Mouse (Mus musculus): ENCODE measurements around the gene Spryd4.
"Not testable (repeated sequence)": the region's sequence is repeated elsewhere in the genome, so short reads cannot be mapped to it uniquely, and the experiment has no call there.

Spryd4 gene

GRCm38 (mm10) chr10:128211390-128212108, at the start of gene Spryd4:
Spryd4 (minus strand) TSS chr10:128211807.
- Histone ChIP-seq H3K9me3 (ENCODE audit: low read length) (no peaks in the 10 kb centered on the region), H3K36me3 (ENCODE audit: insufficient read depth, low read length) (peaks cover 44% of the 10 kb centered on the region)

GRCm38 (mm10) chr10:128260376-128260775, 48.8 kb upstream of the Spryd4 start:
- not testable (repeated sequence) for H3K9me3 ChIP-seq (ENCODE audit: low read length); H3K36me3 ChIP-seq (ENCODE audit: insufficient read depth, low read length); H3K27me3 ChIP-seq (ENCODE audit: insufficient read depth, low read length); H3K4me3 ChIP-seq (replicated peaks; ENCODE audit: low read length)
- peaks cover 20% of the 10 kb centered on the region for H3K4me1 ChIP-seq (replicated peaks; ENCODE audit: low read depth, low read length)

More at GRCm38 (mm10) chr10:128211390-128212108, at the start of gene Spryd4:
- TF ChIP-seq NANOG (IDR thresholded peaks at IDR 0.05; ENCODE audit: borderline replicate concordance, low read length) (no peak), POU5F1 (IDR thresholded peaks at IDR 0.05; ENCODE audit: borderline replicate concordance, low read length) (no peak), CTCF (conservative IDR thresholded peaks at IDR 0.05; ENCODE audit: low read length) (no peak)
- peaks cover 43% of the 10 kb centered on the region for H3K4me1 ChIP-seq (replicated peaks; ENCODE audit: low read depth, low read length)
- peak within 1 kb of the TSS; percentile 93 for H3K4me3 ChIP-seq (replicated peaks; ENCODE audit: low read length)
- H3K27me3 ChIP-seq (ENCODE audit: insufficient read depth, low read length), result peaks cover 15% of the 10 kb centered on the region

- Histone ChIP-seq H3K9me3 (ENCODE audit: low read length) (no peaks in the 10 kb centered on the region), H3K4me3 (replicated peaks; ENCODE audit: low read length) (no peak overlapping the region), H3K27me3 (ENCODE audit: insufficient read depth, low read length) (no peaks in the 10 kb centered on the region), H3K4me1 (replicated peaks; ENCODE audit: low read depth, low read length) (peaks cover 21% of the 10 kb centered on the region), H3K36me3 (ENCODE audit: insufficient read depth, low read length) (no peaks in the 10 kb centered on the region)
- TF ChIP-seq POU5F1 (IDR thresholded peaks at IDR 0.05; ENCODE audit: borderline replicate concordance, low read length), result no peak
- no peak for TF ChIP-seq CTCF (conservative IDR thresholded peaks at IDR 0.05; ENCODE audit: low read length)
- TF ChIP-seq NANOG (IDR thresholded peaks at IDR 0.05; ENCODE audit: borderline replicate concordance, low read length), result no peak
Observed at GRCm38 (mm10) chr10:128259946-128260345, 48.3 kb upstream of the Spryd4 start.

DNA sequence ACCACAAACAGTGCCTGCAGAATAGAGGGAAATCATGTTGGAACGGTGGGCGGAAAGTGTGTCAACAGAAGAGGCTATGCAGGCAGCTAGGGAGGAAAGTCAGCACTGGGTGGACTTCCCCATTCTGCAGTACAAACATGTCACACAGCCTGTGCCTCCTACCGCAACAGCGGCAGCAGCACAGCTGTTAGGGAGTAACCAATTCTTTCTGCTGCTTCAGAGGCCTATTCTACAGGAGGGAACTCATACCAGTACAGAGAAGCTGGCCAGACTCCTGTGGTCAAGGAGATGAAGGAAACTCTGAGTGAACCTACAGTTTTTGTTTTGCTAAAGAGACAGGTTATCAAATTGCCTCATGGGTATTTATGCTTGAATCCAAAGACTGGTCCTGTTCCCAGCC, 47.3 kb upstream of the Spryd4 start:
- peaks cover 31% of the 10 kb centered on the region for H3K4me1 ChIP-seq (replicated peaks; ENCODE audit: low read depth, low read length)
- H3K4me3 ChIP-seq (replicated peaks; ENCODE audit: low read length), result no peak overlapping the region
- H3K27me3 ChIP-seq (ENCODE audit: insufficient read depth, low read length), result no peaks in the 10 kb centered on the region
- no peaks in the 10 kb centered on the region for H3K36me3 ChIP-seq (ENCODE audit: insufficient read depth, low read length)
- H3K9me3 ChIP-seq (ENCODE audit: low read length), result no peaks in the 10 kb centered on the region
- no peak for TF ChIP-seq CTCF (conservative IDR thresholded peaks at IDR 0.05; ENCODE audit: low read length)
- no peak for TF ChIP-seq POU5F1 (IDR thresholded peaks at IDR 0.05; ENCODE audit: borderline replicate concordance, low read length)
- no peak for TF ChIP-seq NANOG (IDR thresholded peaks at IDR 0.05; ENCODE audit: borderline replicate concordance, low read length)

GRCm38 (mm10) chr10:128256328-128256727, 44.7 kb upstream of the Spryd4 start:
- no peak overlapping the region for H3K4me3 ChIP-seq (replicated peaks; ENCODE audit: low read length)
- no peak for TF ChIP-seq CTCF (conservative IDR thresholded peaks at IDR 0.05; ENCODE audit: low read length)
- TF ChIP-seq NANOG (IDR thresholded peaks at IDR 0.05; ENCODE audit: borderline replicate concordance, low read length), result no peak
- no peak for TF ChIP-seq POU5F1 (IDR thresholded peaks at IDR 0.05; ENCODE audit: borderline replicate concordance, low read length)
- no peaks in the 10 kb centered on the region for H3K27me3 ChIP-seq (ENCODE audit: insufficient read depth, low read length)
- peaks cover 14% of the 10 kb centered on the region for H3K4me1 ChIP-seq (replicated peaks; ENCODE audit: low read depth, low read length)
- H3K36me3 ChIP-seq (ENCODE audit: insufficient read depth, low read length), result peaks cover 21% of the 10 kb centered on the region
- no peaks in the 10 kb centered on the region for H3K9me3 ChIP-seq (ENCODE audit: low read length)

- peaks cover 17% of the 10 kb centered on the region for H3K4me1 ChIP-seq (replicated peaks; ENCODE audit: low read depth, low read length)
- TF ChIP-seq POU5F1 (IDR thresholded peaks at IDR 0.05; ENCODE audit: borderline replicate concordance, low read length), result no peak
- no peak for TF ChIP-seq NANOG (IDR thresholded peaks at IDR 0.05; ENCODE audit: borderline replicate concordance, low read length)
- no peak for TF ChIP-seq CTCF (conservative IDR thresholded peaks at IDR 0.05; ENCODE audit: low read length)
- no peaks in the 10 kb centered on the region for H3K9me3 ChIP-seq (ENCODE audit: low read length)
- H3K27me3 ChIP-seq (ENCODE audit: insufficient read depth, low read length), result no peaks in the 10 kb centered on the region
- H3K4me3 ChIP-seq (replicated peaks; ENCODE audit: low read length), result no peak overlapping the region
- H3K36me3 ChIP-seq (ENCODE audit: insufficient read depth, low read length), result peaks cover 25% of the 10 kb centered on the region
Observed at GRCm38 (mm10) chr10:128255925-128256324, 44.3 kb upstream of the Spryd4 start.

DNA sequence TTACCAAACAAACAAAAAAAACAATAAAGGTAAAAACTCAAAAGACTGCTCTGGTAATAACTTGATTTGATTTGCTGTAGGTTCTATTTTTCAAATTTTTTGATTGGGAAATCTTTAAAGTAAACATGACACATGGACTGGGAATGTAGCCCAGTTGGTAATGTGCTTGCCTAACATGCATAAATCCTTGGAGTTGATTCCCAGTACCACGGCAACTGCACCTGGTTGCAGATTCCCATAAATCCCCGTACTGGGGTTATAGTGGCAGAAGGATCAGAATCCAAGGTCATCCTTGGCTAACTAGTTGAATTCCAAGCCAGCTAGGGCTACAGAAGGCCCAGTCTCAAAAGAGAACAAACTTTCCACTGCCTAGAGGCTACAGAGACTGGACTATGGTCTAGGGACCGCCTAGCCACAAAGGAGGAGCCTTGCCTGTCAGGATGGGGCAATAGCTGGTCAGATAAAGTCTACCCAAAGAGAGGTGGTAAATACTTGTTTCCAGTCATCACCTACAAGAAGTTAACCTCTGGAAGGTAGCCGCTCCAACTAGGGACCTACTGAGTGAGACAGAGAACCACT, 42.2 kb upstream of the Spryd4 start, which contains the start of gene Apon:
TSS of gene Apon (plus strand) at position 420 of the 579 bp plus-strand sequence.
- H3K36me3 ChIP-seq (ENCODE audit: insufficient read depth, low read length), result peaks cover 47% of the 10 kb centered on the region
- H3K9me3 ChIP-seq (ENCODE audit: low read length), result no peaks in the 10 kb centered on the region
- TF ChIP-seq NANOG (IDR thresholded peaks at IDR 0.05; ENCODE audit: borderline replicate concordance, low read length), result no peak
- no peak for TF ChIP-seq POU5F1 (IDR thresholded peaks at IDR 0.05; ENCODE audit: borderline replicate concordance, low read length)
- no peak for TF ChIP-seq CTCF (conservative IDR thresholded peaks at IDR 0.05; ENCODE audit: low read length)
- H3K4me3 ChIP-seq (replicated peaks; ENCODE audit: low read length), result peak within 1 kb of the TSS; percentile 49
- H3K27me3 ChIP-seq (ENCODE audit: insufficient read depth, low read length), result no peaks in the 10 kb centered on the region
- H3K4me1 ChIP-seq (replicated peaks; ENCODE audit: low read depth, low read length), result peaks cover 37% of the 10 kb centered on the region

GRCm38 (mm10) chr10:128250565-128250964, 39.0 kb upstream of the Spryd4 start:
- H3K27me3 ChIP-seq (ENCODE audit: insufficient read depth, low read length), result no peaks in the 10 kb centered on the region
- H3K36me3 ChIP-seq (ENCODE audit: insufficient read depth, low read length), result peaks cover 79% of the 10 kb centered on the region
- H3K4me1 ChIP-seq (replicated peaks; ENCODE audit: low read depth, low read length), result peaks cover 69% of the 10 kb centered on the region
- TF ChIP-seq POU5F1 (IDR thresholded peaks at IDR 0.05; ENCODE audit: borderline replicate concordance, low read length) (no peak), CTCF (conservative IDR thresholded peaks at IDR 0.05; ENCODE audit: low read length) (no peak), NANOG (IDR thresholded peaks at IDR 0.05; ENCODE audit: borderline replicate concordance, low read length) (no peak)
- H3K9me3 ChIP-seq (ENCODE audit: low read length), result no peaks in the 10 kb centered on the region
- no peak overlapping the region for H3K4me3 ChIP-seq (replicated peaks; ENCODE audit: low read length)
